ENCODE assay signal across 9 mouse cellular contexts in genomic region chr11:77791752-77792565, GRCm38 (mm10). TPM values are rescaled to one million over a fixed set of nuclear protein-coding genes. Genes with fewer than 3 reads are reported as not detected.
A peak's percentile ranks its signal among the peaks of the same experiment; 100 is the strongest.
DNase-seq lines count a peak whose midpoint lies in the region; ATAC-seq and TF ChIP-seq lines count a peak whose summit lies in the region.
"Had no signal": no experiment of that assay in that cellular context is flagged by ENCODE, and none has a peak within 500 bp of the region (broad histone marks: within the 10 kb centered on the region; RNA-seq: fewer than 3 reads in every experiment).

No protein-coding gene starts in this region.

- peak overlapping the region; percentile 61 for H3K9ac ChIP-seq in forebrain, embryonic 13.5 days
- H3K9ac ChIP-seq in intestine, embryonic 16.5 days (ENCODE audit: low read depth, low read length), result peak overlapping the region; percentile 26; the same call in 1 of the 2 replicates
- peak overlapping the region; percentile 36; the same call in 1 of the 2 replicates for H3K9ac ChIP-seq in liver, postnatal 0 days (replicated peaks)

- H3K4me1 ChIP-seq in G1E (ENCODE audit: insufficient read depth, low read depth, low read length), result peaks cover 64% of the 10 kb centered on the region
- H3K4me1 ChIP-seq in forebrain, embryonic 13.5 days, result peaks cover 42% of the 10 kb centered on the region
- H3K4me1 ChIP-seq in intestine, embryonic 16.5 days (ENCODE audit: control insufficient read depth, insufficient read depth, low read length), result peaks cover 31% of the 10 kb centered on the region
- H3K4me1 ChIP-seq in liver, postnatal 0 days (ENCODE audit: insufficient read depth), result peaks cover 52% of the 10 kb centered on the region

- peak overlapping the region; percentile 5 for H3K4me2 ChIP-seq in forebrain, embryonic 13.5 days
- no peak overlapping the region for H3K4me2 ChIP-seq in intestine, embryonic 16.5 days (ENCODE audit: low read depth, low read length)
- H3K4me2 ChIP-seq in liver, postnatal 0 days (ENCODE audit: low read depth, low read length), result peak overlapping the region; percentile 42

- peak overlapping the region; percentile 91 for H3K27ac ChIP-seq in forebrain, embryonic 13.5 days
- peak overlapping the region; percentile 62 for H3K27ac ChIP-seq in intestine, embryonic 16.5 days (ENCODE audit: low read length)
- peak overlapping the region; percentile 41 for H3K27ac ChIP-seq in liver, postnatal 0 days (ENCODE audit: low read depth)

- H3K4me3 ChIP-seq in G1E (ENCODE audit: low read depth, low read length), result peak overlapping the region; percentile 65; the same call in 1 of the 2 replicates
- H3K4me3 ChIP-seq in forebrain, embryonic 13.5 days, result no peak overlapping the region
- H3K4me3 ChIP-seq in intestine, embryonic 16.5 days (ENCODE audit: low read length), result no peak overlapping the region
- H3K4me3 ChIP-seq in liver, postnatal 0 days (ENCODE audit: low read depth, low read length), result no peak overlapping the region

- 32% methylated on average over 12 of the region's 12 CpGs for WGBS in forebrain, embryonic 13.5 days
- 49% methylated on average over 12 of the region's 12 CpGs for WGBS in intestine, embryonic 16.5 days
- 27% methylated on average over 12 of the region's 12 CpGs for WGBS in liver, postnatal 0 days (ENCODE audit: insufficient replicate concordance)

- H3K36me3 ChIP-seq in G1E (replicated peaks), result peaks cover 46% of the 10 kb centered on the region
- no peaks in the 10 kb centered on the region for H3K36me3 ChIP-seq in forebrain, embryonic 13.5 days (ENCODE audit: poor library complexity, severe bottlenecking)
- H3K36me3 ChIP-seq in intestine, embryonic 16.5 days (ENCODE audit: control insufficient read depth, insufficient read depth, low read length), result no peaks in the 10 kb centered on the region
- no peaks in the 10 kb centered on the region for H3K36me3 ChIP-seq in liver, postnatal 0 days (replicated peaks; ENCODE audit: insufficient read depth, low read length)

- ATAC-seq in G1E (ENCODE audit: extremely low read depth, insufficient number of reproducible peaks, low FRiP score, poor library complexity, severe bottlenecking), result no peak; the same call in 1 of the 2 replicates
- no peak for ATAC-seq in forebrain, embryonic 13.5 days
- no peak for ATAC-seq in intestine, embryonic 16.5 days
- no peak for ATAC-seq in liver, postnatal 0 days
- no peak for ATAC-seq in monocyte, adult 5-6 weeks (replicated peaks; ENCODE audit: insufficient number of reproducible peaks, low FRiP score, low TSS enrichment, poor library complexity, severe bottlenecking)

- peak; percentile 65 for DNase-seq in adrenal gland, adult 2 months
- no peak for DNase-seq in adrenal gland, adult 8-10 months
- peak; percentile 70 for DNase-seq in G1E (ENCODE audit: low spot score)
- peak; percentile 68 for DNase-seq in liver, postnatal 0 days
- DNase-seq in spleen, postnatal 4 days (ENCODE audit: low spot score in 2 of 2), result peak; percentile 64 to 80

- H3K9me3 ChIP-seq in G1E (replicated peaks), result no peaks in the 10 kb centered on the region
- no peaks in the 10 kb centered on the region for H3K9me3 ChIP-seq in forebrain, embryonic 13.5 days (replicated peaks)
- no peaks in the 10 kb centered on the region for H3K9me3 ChIP-seq in intestine, embryonic 16.5 days (ENCODE audit: control insufficient read depth, low read length)
- no peaks in the 10 kb centered on the region for H3K9me3 ChIP-seq in liver, postnatal 0 days (ENCODE audit: low read length)

- no peaks in the 10 kb centered on the region for H3K27me3 ChIP-seq in G1E (ENCODE audit: insufficient read depth, low read length)
- no peaks in the 10 kb centered on the region for H3K27me3 ChIP-seq in forebrain, embryonic 13.5 days
- no peaks in the 10 kb centered on the region for H3K27me3 ChIP-seq in intestine, embryonic 16.5 days (replicated peaks; ENCODE audit: control insufficient read depth, insufficient read depth, low read length)
- H3K27me3 ChIP-seq in liver, postnatal 0 days (ENCODE audit: insufficient read depth, low read length), result no peaks in the 10 kb centered on the region

- no peak for TF ChIP-seq CTCF in G1E (IDR thresholded peaks at IDR 0.05; ENCODE audit: low read depth, low read length)
- TF ChIP-seq CTCF in liver, postnatal 0 days (IDR thresholded peaks at IDR 0.05; ENCODE audit: low read depth), result no peak

- TF ChIP-seq EP300 in liver, postnatal 0 days (IDR thresholded peaks at IDR 0.05; ENCODE audit: low read depth), result peak; percentile 41; the same call in 1 of the 2 replicates

RNA-seq across cellular contexts. Expression of gene Gm10277, which starts 4.4 kb away (rescaled TPM):
- not detected for total RNA-seq in adrenal gland, adult 2 months (2021)
- not detected in 2 replicates for polyA plus RNA-seq in adrenal gland, adult 2 months (2012; rRNA removed)
- not detected for total RNA-seq in adrenal gland, adult 8-10 months (2022)
- total RNA-seq in G1E (2014; fragmentation: Nextera tagmentation) (not detected in 2 replicates), G1E (2017) (0.23 and 0.33 TPM in 2 replicates)
- polyA plus RNA-seq in G1E (2012), result not detected in 2 replicates
- 2.9 and 3.2 TPM in 2 replicates for polyA plus RNA-seq in forebrain, embryonic 13.5 days (2015; fragmentation: Nextera tagmentation; extraction: Ambion mirVana)
- 0.89 and 1.0 TPM in 2 replicates for polyA plus RNA-seq in intestine, embryonic 16.5 days (2015; fragmentation: Nextera tagmentation; extraction: Ambion mirVana)
- polyA plus RNA-seq in liver, postnatal 0 days (2015; fragmentation: Nextera tagmentation; extraction: Ambion mirVana), result 0.12 and 0.31 TPM in 2 replicates
- 0.68 to 1.2 TPM in 2 of 3 replicates, not detected in the other for total RNA-seq in monocyte, adult 5-6 weeks (2017)
- total RNA-seq: layer of hippocampus, adult 18-20 months had no signal

RNA-seq across cellular contexts. Expression of gene Myo18a, which starts 28.9 kb away (rescaled TPM):
- total RNA-seq in adrenal gland, adult 2 months (2021), result 10 to 100 TPM; 50.4 to 75.6 TPM
- 66.5 and 70.4 TPM in 2 replicates for polyA plus RNA-seq in adrenal gland, adult 2 months (2012; rRNA removed)
- total RNA-seq in adrenal gland, adult 8-10 months (2022), result 100 to 1,000 TPM in 2 of 4 experiments, 10 to 100 TPM in 2; 61.9 to 158 (median 94.7) TPM
- 53.1 and 57.0 TPM in 2 replicates for total RNA-seq in G1E (2014; fragmentation: Nextera tagmentation)
- total RNA-seq in G1E (2017), result 28.8 and 32.7 TPM in 2 replicates
- 41.9 and 59.4 TPM in 2 replicates for polyA plus RNA-seq in G1E (2012)
- polyA plus RNA-seq in forebrain, embryonic 13.5 days (2015; fragmentation: Nextera tagmentation; extraction: Ambion mirVana), result 38.2 and 48.1 TPM in 2 replicates
- polyA plus RNA-seq in intestine, embryonic 16.5 days (2015; fragmentation: Nextera tagmentation; extraction: Ambion mirVana), result 31.2 and 31.8 TPM in 2 replicates
- polyA plus RNA-seq in liver, postnatal 0 days (2015; fragmentation: Nextera tagmentation; extraction: Ambion mirVana), result 10.4 and 10.5 TPM in 2 replicates
- 142 to 166 TPM (median 145 TPM) in 3 replicates for total RNA-seq in monocyte, adult 5-6 weeks (2017)

Comparison
In these comparisons a context has a peak if more than half of its experiments do, and no peak if none do; other contexts are left out.
1. H3K27ac ChIP-seq: peak in every context shown above with its lines; median percentile 91 in forebrain, embryonic 13.5 days; 62 in intestine, embryonic 16.5 days; 41 in liver, postnatal 0 days.